Mouse (Mus musculus): ENCODE measurements around the gene Slc22a23.

DNA sequence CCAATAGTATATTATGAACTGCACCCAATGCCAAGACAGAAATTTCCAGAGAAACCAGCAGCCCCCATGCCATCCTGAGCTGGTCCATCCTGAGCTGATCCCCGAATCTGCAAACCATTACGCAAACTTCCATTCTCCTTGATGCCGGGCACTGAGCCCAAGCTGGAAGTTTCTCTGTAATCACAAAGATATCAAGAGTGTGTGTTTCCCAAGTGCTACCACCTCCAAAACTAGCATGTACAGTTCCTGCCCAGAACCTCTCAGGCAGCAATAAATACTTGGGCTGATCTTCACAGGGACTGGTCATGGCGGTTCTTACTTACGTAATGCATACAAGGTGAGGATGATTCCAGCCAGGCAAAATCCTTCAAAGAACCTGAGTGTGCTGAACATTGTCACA lies 46.3 kb downstream of the Slc22a23 start:
- no peak for TF ChIP-seq CTCF (IDR thresholded peaks at IDR 0.05; ENCODE audit: low read depth)
- no peak for TF ChIP-seq EP300 (IDR thresholded peaks at IDR 0.05; ENCODE audit: low read depth)
